Mouse (Mus musculus) liver, embryonic 14.5 days (tissue): ENCODE measurements at regions not wholly inside any gene's neighbourhood (a gene's known extent, or its start where the extent isn't known, plus 50 kb on each side); places are given as distances from the start of the nearest gene placed in this dataset.

Experiments
- CTCF ChIP-seq: IDR thresholded peaks from 2 replicates; pipeline ENCODE4 v1.5.1; 2016; ENCODE audit warnings: antibody characterized with exemption, low read depth, control low read depth
- EP300 ChIP-seq: IDR thresholded peaks from 2 replicates; pipeline ENCODE4 v1.6.1; 2016; ENCODE audit warnings: antibody characterized with exemption, low read depth

- TF ChIP-seq CTCF (no peak), EP300 (no peak)
These were observed 68.9 kb downstream of the Rbm43 start for GRCm38 (mm10) chr2:51866045-51866444.
